Mouse (Mus musculus) forebrain, embryonic 11.5 days (tissue): ENCODE measurements at regions not wholly inside any gene's neighbourhood (a gene's known extent, or its start where the extent isn't known, plus 50 kb on each side); places are given as distances from the start of the nearest gene placed in this dataset.

Experiments
- ATAC-seq: fragments of 200-750 bp; cut with Nextera tagmentation; replicated peaks from 2 replicates; pipeline ENCODE4 v1.8.0; 2017; ENCODE audit warnings: moderate TSS enrichment; ENCODE audit not compliant: low FRiP score
- DNase-seq: peaks from one replicate; pipeline ENCODE4 v3.0.0-alpha.2; 2017; ENCODE audit warnings: low spot score
- H3K27ac ChIP-seq: fragments of 300-500 bp; sonication (generic); 2 replicates; pipeline ENCODE4 v1.5.1; 2014; ENCODE audit warnings: low read depth, low read length
- H3K27me3 ChIP-seq: fragments of 300-500 bp; sonication (generic); 2 replicates; pipeline ENCODE4 v1.6.1; 2014; ENCODE audit warnings: mild to moderate bottlenecking, low read length, mixed read lengths; ENCODE audit not compliant: control insufficient read depth, insufficient read depth
- H3K36me3 ChIP-seq: fragments of 300-500 bp; sonication (generic); 2 replicates; pipeline ENCODE4 v1.6.1; 2014; ENCODE audit warnings: mild to moderate bottlenecking, low read length, moderate library complexity, mixed read lengths; ENCODE audit not compliant: control insufficient read depth, insufficient read depth
- H3K4me1 ChIP-seq: fragments of 300-500 bp; sonication (generic); replicated peaks from 2 replicates; pipeline ENCODE4 v1.6.1; 2014; ENCODE audit warnings: low read length, mixed read lengths; ENCODE audit not compliant: control insufficient read depth, insufficient read depth
- H3K4me2 ChIP-seq: fragments of 300-500 bp; sonication (generic); 2 replicates; pipeline ENCODE4 v1.6.1; 2014; ENCODE audit warnings: low read depth, mild to moderate bottlenecking, low read length, moderate library complexity, mixed read lengths; ENCODE audit not compliant: severe bottlenecking
- H3K4me3 ChIP-seq: fragments of 300-500 bp; sonication (generic); 2 replicates; pipeline ENCODE4 v1.5.1; 2014; ENCODE audit warnings: low read depth, low read length
- H3K9ac ChIP-seq: fragments of 300-500 bp; sonication (generic); 2 replicates; pipeline ENCODE4 v1.6.1; 2014; ENCODE audit warnings: low read length
- H3K9me3 ChIP-seq: fragments of 300-500 bp; sonication (generic); 2 replicates; pipeline ENCODE4 v1.6.1; 2016; ENCODE audit warnings: low read length, mixed read lengths; ENCODE audit not compliant: control insufficient read depth
- WGBS: fragments of 180-500 bp; shearing (Covaris S2); extraction: QIAGEN DNeasy Blood & Tissue Kit; methylation state at CpG from one replicate; pipeline ENCODE4 v1.1.7; 2014; 5-methylcytosine and 5-hydroxymethylcytosine counted together

DNA sequence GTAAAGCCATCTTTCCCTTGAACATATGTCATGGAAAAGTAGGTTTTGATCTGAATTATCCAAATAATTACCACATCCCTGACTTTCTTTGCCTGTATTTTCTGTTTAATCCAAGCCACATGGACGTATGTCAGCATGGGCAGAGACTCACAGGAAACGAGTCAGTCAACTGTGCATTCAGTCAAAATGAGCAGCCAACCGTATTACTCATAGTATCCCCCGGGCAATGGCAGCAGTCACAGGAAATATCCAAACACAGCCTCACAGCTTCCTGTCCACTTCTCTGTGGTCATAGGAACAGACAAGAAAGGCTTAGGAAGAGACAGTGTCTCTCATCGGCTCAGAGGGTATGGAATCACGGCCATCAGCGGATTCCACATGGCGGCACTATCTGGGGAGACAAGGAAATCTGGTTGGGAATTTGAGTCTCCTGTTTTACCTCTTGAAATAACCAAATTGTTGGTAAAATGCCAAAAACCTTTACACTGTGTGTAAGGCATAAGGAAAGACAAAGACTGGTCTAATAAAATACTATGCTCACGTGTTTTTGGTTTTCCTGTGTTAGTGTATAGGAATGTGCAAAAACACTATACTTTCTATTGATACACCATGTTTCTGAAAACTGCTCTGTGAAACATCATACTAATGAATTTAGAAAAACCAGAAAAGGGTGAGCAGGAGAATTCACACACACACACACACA, 313.5 kb upstream of the Nfe2l3 start:
- no peaks in the 10 kb centered on the region for H3K36me3 ChIP-seq
- 0 out of 2 replicates have a peak, but pooled peaks cover 2% of the 10 kb centered on the region for H3K4me1 ChIP-seq
- H3K4me3 ChIP-seq: no peak overlapping the region
- 76% methylated on average over 9 of the region's 9 CpGs for WGBS
- no peaks in the 10 kb centered on the region for H3K9me3 ChIP-seq
- no peak overlapping the region for H3K4me2 ChIP-seq
- DNase-seq (no peak), ATAC-seq (no peak)
- H3K27ac ChIP-seq: no peak overlapping the region
- H3K27me3 ChIP-seq: no peaks in the 10 kb centered on the region
- no peak overlapping the region for H3K9ac ChIP-seq

DNA sequence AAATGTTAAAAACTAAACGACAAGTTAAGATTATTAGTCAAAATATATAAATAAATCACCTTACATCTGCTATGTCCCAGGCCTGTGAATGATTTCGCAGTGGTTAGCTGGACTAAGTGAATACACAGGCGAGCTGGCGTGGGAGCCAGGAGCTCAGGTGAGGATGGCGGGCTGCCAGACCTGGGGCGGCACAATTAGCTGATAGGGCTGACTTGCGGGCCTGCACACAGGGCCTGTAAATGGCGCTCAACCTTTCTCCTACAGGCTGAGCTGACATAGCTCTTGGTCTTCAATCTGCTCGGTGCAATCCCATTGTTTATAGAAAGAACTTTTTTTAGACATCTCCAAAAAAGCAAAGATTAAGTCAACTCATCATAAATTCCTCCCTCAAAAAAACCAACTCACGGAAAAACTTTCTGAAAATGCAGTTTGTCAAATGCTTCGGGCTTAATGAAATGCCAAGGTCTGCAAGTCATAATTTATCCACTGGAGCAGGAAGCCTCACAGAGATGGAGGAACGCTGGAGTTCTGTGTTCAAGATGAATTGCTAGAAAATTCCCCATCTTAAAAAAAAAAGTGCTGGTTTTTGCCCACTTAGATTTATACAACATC, 312.7 kb upstream of the Nfe2l3 start:
- H3K27me3 ChIP-seq: no peaks in the 10 kb centered on the region
- H3K4me1 ChIP-seq: 0 out of 2 replicates have a peak, but pooled peaks cover 2% of the 10 kb centered on the region
- H3K9me3 ChIP-seq: no peaks in the 10 kb centered on the region
- no peaks in the 10 kb centered on the region for H3K36me3 ChIP-seq
- WGBS: 88% methylated on average over 12 of the region's 12 CpGs
- DNase-seq: no peak
- no peak overlapping the region for H3K4me3 ChIP-seq
- no peak for ATAC-seq
- no peak overlapping the region for H3K27ac ChIP-seq
- no peak overlapping the region for H3K4me2 ChIP-seq
- H3K9ac ChIP-seq: no peak overlapping the region

DNA sequence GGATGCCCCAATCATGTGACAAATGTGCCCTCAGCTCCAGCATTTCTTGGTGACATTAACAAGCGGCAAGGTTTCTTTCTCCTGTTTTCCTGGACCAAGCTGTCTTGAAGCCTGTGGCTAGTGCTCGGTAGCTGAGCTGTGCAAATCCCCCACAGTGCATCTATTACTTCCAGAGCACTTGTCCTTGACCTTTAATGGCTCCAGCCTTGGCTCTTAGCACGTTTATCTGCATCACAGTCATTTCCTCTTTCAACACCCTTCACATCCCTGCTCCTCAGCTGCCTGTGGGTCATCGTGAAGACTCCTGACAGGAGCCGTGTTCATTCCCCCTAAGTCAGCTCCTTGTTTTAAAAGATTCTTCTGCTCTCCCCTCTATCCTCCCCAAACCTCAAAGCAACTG, 309.5 kb upstream of the Nfe2l3 start:
- ATAC-seq: no peak
- H3K27ac ChIP-seq: no peak overlapping the region
- no peak overlapping the region for H3K4me2 ChIP-seq
- H3K9ac ChIP-seq: no peak overlapping the region
- DNase-seq: no peak
- H3K36me3 ChIP-seq: no peaks in the 10 kb centered on the region
- H3K27me3 ChIP-seq: no peaks in the 10 kb centered on the region
- H3K4me3 ChIP-seq: no peak overlapping the region
- no peaks in the 10 kb centered on the region for H3K9me3 ChIP-seq
- 51% methylated on average over 5 of the region's 5 CpGs for WGBS
- no peaks in the 10 kb centered on the region for H3K4me1 ChIP-seq

DNA sequence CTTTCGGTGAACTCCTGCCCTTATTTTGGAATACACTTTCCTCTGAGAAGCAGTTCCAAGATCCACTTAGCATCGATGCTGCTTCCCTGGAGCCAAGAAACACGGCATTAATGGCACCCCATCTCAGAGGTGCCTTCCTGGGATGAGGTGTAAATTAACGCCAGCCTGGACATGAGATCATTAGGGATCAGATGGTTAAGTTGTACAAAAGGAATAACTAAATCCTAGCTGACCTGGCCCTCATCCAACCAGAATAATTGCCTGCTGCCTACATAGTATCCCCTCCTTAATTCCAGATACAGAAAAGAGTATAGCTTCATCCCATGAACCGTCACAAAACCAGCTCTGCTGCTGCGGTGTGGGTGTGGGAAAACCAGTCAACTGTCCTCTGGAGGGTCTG, 304.6 kb upstream of the Nfe2l3 start:
- Histone ChIP-seq H3K9me3 (no peaks in the 10 kb centered on the region), H3K36me3 (no peaks in the 10 kb centered on the region), H3K27me3 (no peaks in the 10 kb centered on the region), H3K27ac (no peak overlapping the region), H3K4me3 (no peak overlapping the region), H3K9ac (no peak overlapping the region), H3K4me2 (no peak overlapping the region), H3K4me1 (no peaks in the 10 kb centered on the region)
- no peak for DNase-seq
- ATAC-seq: no peak
- 82% methylated on average over 6 of the region's 6 CpGs for WGBS

DNA sequence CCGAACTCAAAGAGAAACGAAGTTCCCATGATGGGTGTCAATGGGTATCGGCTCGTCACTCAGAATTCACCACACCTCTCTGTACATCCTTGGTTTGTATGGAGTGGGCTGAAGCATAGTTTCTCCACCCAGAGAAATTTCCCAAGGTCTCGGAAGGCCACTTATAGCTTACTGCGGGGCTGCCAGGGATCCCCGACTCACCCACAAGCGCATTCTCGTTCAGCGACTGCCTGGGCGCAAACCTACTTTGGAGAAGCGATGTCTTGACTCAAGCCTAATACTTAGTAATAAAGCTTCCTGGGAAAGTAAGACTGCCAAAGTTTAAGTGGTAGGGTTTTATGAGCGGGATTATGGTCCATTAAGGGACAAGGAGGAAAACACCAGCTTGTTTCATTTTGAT, 303.4 kb upstream of the Nfe2l3 start:
- Histone ChIP-seq H3K4me2 (no peak overlapping the region), H3K27ac (no peak overlapping the region), H3K27me3 (no peaks in the 10 kb centered on the region), H3K4me3 (no peak overlapping the region), H3K9ac (no peak overlapping the region), H3K9me3 (no peaks in the 10 kb centered on the region), H3K4me1 (no peaks in the 10 kb centered on the region), H3K36me3 (no peaks in the 10 kb centered on the region)
- ATAC-seq (no peak), DNase-seq (no peak)
- WGBS: 95% methylated on average over 13 of the region's 13 CpGs

DNA sequence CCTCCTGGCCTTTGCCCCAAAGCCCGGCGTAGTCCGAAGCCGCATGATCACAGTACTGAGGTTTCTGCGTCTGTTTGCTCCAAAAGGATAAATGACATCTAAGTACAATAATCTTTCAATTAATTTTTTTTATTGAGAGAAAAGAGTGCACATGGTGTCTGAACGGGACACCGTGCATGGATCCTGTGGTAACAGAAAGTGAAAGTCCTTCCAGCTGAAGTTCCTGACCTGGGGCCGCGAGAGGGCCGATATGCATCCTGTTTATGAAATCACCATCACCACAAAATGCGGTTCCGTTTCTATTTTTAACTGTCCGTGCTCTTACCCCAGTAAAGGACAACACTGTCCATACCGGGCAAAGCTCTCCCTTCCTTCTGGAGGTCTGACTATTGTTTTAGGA, 302.9 kb upstream of the Nfe2l3 start:
- no peaks in the 10 kb centered on the region for H3K9me3 ChIP-seq
- ATAC-seq (no peak), DNase-seq (no peak)
- no peaks in the 10 kb centered on the region for H3K4me1 ChIP-seq
- H3K36me3 ChIP-seq: no peaks in the 10 kb centered on the region
- no peak overlapping the region for H3K4me2 ChIP-seq
- H3K9ac ChIP-seq: no peak overlapping the region
- H3K27me3 ChIP-seq: no peaks in the 10 kb centered on the region
- no peak overlapping the region for H3K27ac ChIP-seq
- H3K4me3 ChIP-seq: no peak overlapping the region
- 94% methylated on average over 14 of the region's 14 CpGs for WGBS

DNA sequence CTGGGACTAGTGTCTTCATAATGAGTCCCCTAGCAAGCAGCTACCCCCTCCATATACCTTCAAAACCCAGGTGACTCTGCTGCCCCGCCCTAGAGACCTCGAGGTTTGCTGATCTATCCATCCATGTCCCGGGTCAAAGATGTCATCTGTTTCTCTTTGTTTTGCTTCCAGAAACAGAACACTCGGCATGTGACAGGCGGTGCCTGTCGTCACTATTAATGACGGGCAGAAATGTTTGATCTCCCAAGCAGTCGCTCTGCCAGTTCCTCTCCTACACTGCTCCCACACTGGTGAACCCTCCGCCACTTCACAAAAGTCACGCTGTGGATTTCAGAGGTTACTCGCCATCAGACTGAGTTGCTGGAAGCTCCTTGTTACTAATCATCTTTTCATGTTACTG, 287.7 kb upstream of the Nfe2l3 start:
- 85% methylated on average over 11 of the region's 11 CpGs for WGBS
- no peak for DNase-seq
- Histone ChIP-seq H3K27me3 (no peaks in the 10 kb centered on the region), H3K36me3 (no peaks in the 10 kb centered on the region), H3K4me2 (no peak overlapping the region), H3K27ac (no peak overlapping the region), H3K4me3 (no peak overlapping the region), H3K9ac (no peak overlapping the region), H3K9me3 (no peaks in the 10 kb centered on the region), H3K4me1 (no peaks in the 10 kb centered on the region)
- no peak for ATAC-seq

DNA sequence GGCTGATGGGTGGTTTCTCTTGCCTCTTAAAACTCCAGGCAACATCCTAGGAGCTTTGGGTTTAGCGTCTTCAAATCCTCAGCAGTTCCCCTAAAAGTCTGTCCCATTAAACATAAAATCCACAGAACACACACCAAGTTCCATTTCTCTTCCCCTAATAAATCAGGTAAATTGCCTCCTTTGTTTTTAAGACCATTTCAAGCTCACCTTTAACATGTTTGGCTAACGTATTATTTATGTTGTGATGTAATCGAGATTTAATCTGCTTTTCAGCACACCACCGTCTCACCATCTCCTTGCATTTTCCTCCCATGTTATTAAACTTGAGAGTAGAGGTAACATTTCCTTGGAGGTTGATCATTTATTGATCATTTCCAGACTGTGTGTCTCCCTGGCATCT, 286.6 kb upstream of the Nfe2l3 start:
- no peaks in the 10 kb centered on the region for H3K27me3 ChIP-seq
- 91% methylated on average over 4 of the region's 4 CpGs for WGBS
- H3K9ac ChIP-seq: no peak overlapping the region
- H3K4me3 ChIP-seq: no peak overlapping the region
- ATAC-seq (no peak), DNase-seq (no peak)
- H3K27ac ChIP-seq: no peak overlapping the region
- H3K4me2 ChIP-seq: no peak overlapping the region
- H3K9me3 ChIP-seq: no peaks in the 10 kb centered on the region
- no peaks in the 10 kb centered on the region for H3K4me1 ChIP-seq
- H3K36me3 ChIP-seq: no peaks in the 10 kb centered on the region

DNA sequence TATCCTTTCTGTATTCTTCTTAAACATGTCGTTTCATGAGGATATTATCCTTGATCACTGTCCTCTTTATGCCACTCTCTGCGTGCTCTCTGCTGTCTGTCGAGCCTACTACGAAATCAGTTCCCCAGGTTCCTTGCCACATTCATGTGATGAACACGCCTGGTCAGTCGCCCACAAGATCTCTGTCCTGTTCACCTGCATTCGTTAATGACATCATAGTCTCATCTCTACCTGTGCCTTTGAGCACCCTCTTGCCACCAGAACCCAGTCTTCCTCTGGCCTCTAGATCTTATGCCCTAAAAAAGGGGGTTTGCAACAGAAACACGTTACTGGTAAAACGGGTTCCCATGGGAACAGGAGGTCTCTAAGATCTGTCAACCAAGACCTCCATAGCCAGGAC, 283.6 kb upstream of the Nfe2l3 start:
- WGBS: 90% methylated on average over 9 of the region's 9 CpGs
- ATAC-seq (no peak), DNase-seq (no peak)
- Histone ChIP-seq H3K27ac (no peak overlapping the region), H3K4me3 (no peak overlapping the region), H3K9ac (no peak overlapping the region), H3K36me3 (no peaks in the 10 kb centered on the region), H3K27me3 (no peaks in the 10 kb centered on the region), H3K4me2 (no peak overlapping the region), H3K4me1 (no peaks in the 10 kb centered on the region; the same call in 1 of the 2 replicates), H3K9me3 (no peaks in the 10 kb centered on the region)
